Mouse (Mus musculus) spleen, embryonic (tissue): ENCODE data around the gene Ifrd2.

Experiments used
- CTCF ChIA-PET: fragments of 350-600 bp; sonication (Branson Sonifier 250); formaldehyde crosslinking; loops from one replicate; lab custom pipeline; 2022; lab: Charles Lee

Gene Ifrd2

GRCm38 (mm10) chr9:107586974-107587832, at the start of gene Ifrd2:
Gene Ifrd2 (plus strand): TSS chr9:107587642.
- CTCF ChIA-PET = interaction anchor here (0.6 to 1.1 kb wide), 2 partner anchors 16 to 49 kb away, joined by 3 read pairs; no protein-coding TSS in a partner anchor

GRCm38 (mm10) chr9:107538231-107538630, 49.2 kb upstream of the Ifrd2 start:
- CTCF ChIA-PET = no interaction called here

- CTCF ChIA-PET = no interaction called here
These were observed 48.7 kb upstream of the Ifrd2 start for GRCm38 (mm10) chr9:107538711-107539110.

GRCm38 (mm10) chr9:107539940-107540339, 47.5 kb upstream of the Ifrd2 start:
- CTCF ChIA-PET = no interaction called here

GRCm38 (mm10) chr9:107540420-107540819, 47.0 kb upstream of the Ifrd2 start:
- CTCF ChIA-PET = no interaction called here

GRCm38 (mm10) chr9:107541005-107541404, 46.4 kb upstream of the Ifrd2 start:
- CTCF ChIA-PET = no interaction called here

GRCm38 (mm10) chr9:107541474-107542351, 45.7 kb upstream of the Ifrd2 start, which contains the start of the genes Cyb561d2 and Nprl2:
Gene Cyb561d2 (minus strand): TSS chr9:107542193.
Gene Nprl2 (plus strand): TSS chr9:107542226.
- CTCF ChIA-PET = interaction anchor here (0.6 kb wide), 1 partner anchor 1316 kb away, joined by 7 read pairs; no protein-coding TSS in a partner anchor

- CTCF ChIA-PET = no interaction called here
These were observed 45.1 kb upstream of the Ifrd2 start for GRCm38 (mm10) chr9:107542352-107542686.

GRCm38 (mm10) chr9:107542721-107543120, 44.7 kb upstream of the Ifrd2 start:
- CTCF ChIA-PET = no interaction called here

- CTCF ChIA-PET = interaction anchor here (1.1 kb wide), 1 partner anchor 19 kb away, joined by 3 read pairs; no protein-coding TSS in a partner anchor
These were observed 44.1 kb upstream of the Ifrd2 start for GRCm38 (mm10) chr9:107543299-107543698.

- CTCF ChIA-PET = interaction anchor here (1.1 kb wide), 1 partner anchor 18 kb away, joined by 3 read pairs; no protein-coding TSS in a partner anchor
These were observed 43.2 kb upstream of the Ifrd2 start for GRCm38 (mm10) chr9:107544196-107544700.

GRCm38 (mm10) chr9:107544729-107545128, 42.7 kb upstream of the Ifrd2 start:
- CTCF ChIA-PET = no interaction called here

GRCm38 (mm10) chr9:107545199-107545598, 42.2 kb upstream of the Ifrd2 start:
- CTCF ChIA-PET = no interaction called here

- CTCF ChIA-PET = no interaction called here
These were observed 41.8 kb upstream of the Ifrd2 start for GRCm38 (mm10) chr9:107545602-107546001.

GRCm38 (mm10) chr9:107547026-107547425, 40.4 kb upstream of the Ifrd2 start, which contains the start of gene Zmynd10:
Gene Zmynd10 (plus strand): TSS chr9:107547298.
- CTCF ChIA-PET = interaction anchor here (0.6 kb wide), 1 partner anchor 277 kb away, joined by 16 read pairs; no protein-coding TSS in a partner anchor

- CTCF ChIA-PET = interaction anchor here (0.6 kb wide), 2 partner anchors 32 to 1074 kb away, joined by 3 read pairs; no protein-coding TSS in a partner anchor
These were observed 39.5 kb upstream of the Ifrd2 start for GRCm38 (mm10) chr9:107547957-107548356.

GRCm38 (mm10) chr9:107548820-107549219, 38.6 kb upstream of the Ifrd2 start:
- CTCF ChIA-PET = no interaction called here

GRCm38 (mm10) chr9:107549297-107550074, 38.0 kb upstream of the Ifrd2 start:
- CTCF ChIA-PET = interaction anchor here (0.7 to 1.4 kb wide), 2 partner anchors 13 to 1017 kb away, joined by 3 to 7 read pairs; partner anchors contain the start of gene Tusc2

GRCm38 (mm10) chr9:107550491-107551116, 36.8 kb upstream of the Ifrd2 start:
- CTCF ChIA-PET = interaction anchor here (0.7 to 1.4 kb wide), 2 partner anchors 12 to 1016 kb away, joined by 3 to 7 read pairs; partner anchors contain the start of gene Tusc2
